Mouse (Mus musculus): ENCODE results near the gene Dars2. TPM values are rescaled to one million over a fixed set of nuclear protein-coding genes. Genes with fewer than 3 reads are reported as not detected.

The Dars2 gene
- polyA plus RNA-seq, 1 experiment from 2014 or later = 30.8 TPM

- Histone ChIP-seq H3K27ac (ENCODE audit: low read length) (peak overlapping the region; percentile 89; the same call in 1 of the 2 replicates), H3K36me3 (ENCODE audit: control insufficient read depth, insufficient read depth, low read length) (peaks cover 31% of the 10 kb centered on the region), H3K4me1 (replicated peaks; ENCODE audit: control insufficient read depth, insufficient read depth, low read length) (peaks cover 15% of the 10 kb centered on the region), H3K9ac (ENCODE audit: low read length) (peak overlapping the region; percentile 96), H3K4me3 (ENCODE audit: low read length) (peak overlapping the region; percentile 90), H3K4me2 (ENCODE audit: low read depth, low read length) (peak overlapping the region; percentile 87), H3K27me3 (ENCODE audit: control insufficient read depth, insufficient read depth, low read depth, low read length) (no peaks in the 10 kb centered on the region), H3K9me3 (ENCODE audit: control insufficient read depth, low read length) (no peaks in the 10 kb centered on the region)
- ATAC-seq (ENCODE audit: low read depth) = no peak
- WGBS = 2% methylated on average over 1 of the region's 1 CpGs
Observed at GRCm38 (mm10) chr1:161037026-161037425, 33.4 kb downstream of the Dars2 start.

- Histone ChIP-seq H3K36me3 (ENCODE audit: control insufficient read depth, insufficient read depth, low read length) (peaks cover 31% of the 10 kb centered on the region), H3K4me2 (ENCODE audit: low read depth, low read length) (peak overlapping the region; percentile 87), H3K27me3 (ENCODE audit: control insufficient read depth, insufficient read depth, low read depth, low read length) (no peaks in the 10 kb centered on the region), H3K4me3 (ENCODE audit: low read length) (peak overlapping the region; percentile 90), H3K27ac (ENCODE audit: low read length) (peak overlapping the region; percentile 89), H3K9me3 (ENCODE audit: control insufficient read depth, low read length) (no peaks in the 10 kb centered on the region), H3K9ac (ENCODE audit: low read length) (peak overlapping the region; percentile 96), H3K4me1 (replicated peaks; ENCODE audit: control insufficient read depth, insufficient read depth, low read length) (peaks cover 15% of the 10 kb centered on the region)
- ATAC-seq (ENCODE audit: low read depth) = no peak
- WGBS = under 1% methylated on average over 5 of the region's 5 CpGs
Observed at GRCm38 (mm10) chr1:161036411-161036841, 34.0 kb downstream of the Dars2 start.

- Histone ChIP-seq H3K4me1 (replicated peaks; ENCODE audit: control insufficient read depth, insufficient read depth, low read length) (peaks cover 15% of the 10 kb centered on the region), H3K9me3 (ENCODE audit: control insufficient read depth, low read length) (no peaks in the 10 kb centered on the region), H3K4me3 (ENCODE audit: low read length) (peak overlapping the region; percentile 90), H3K27ac (ENCODE audit: low read length) (peak overlapping the region; percentile 89), H3K36me3 (ENCODE audit: control insufficient read depth, insufficient read depth, low read length) (peaks cover 35% of the 10 kb centered on the region), H3K9ac (ENCODE audit: low read length) (peak overlapping the region; percentile 96), H3K27me3 (ENCODE audit: control insufficient read depth, insufficient read depth, low read depth, low read length) (no peaks in the 10 kb centered on the region), H3K4me2 (ENCODE audit: low read depth, low read length) (peak overlapping the region; percentile 87)
- ATAC-seq (ENCODE audit: low read depth) = no peak
- under 1% methylated on average over 6 of the region's 6 CpGs for WGBS
Observed at GRCm38 (mm10) chr1:161035786-161036404, 34.6 kb downstream of the Dars2 start.

- Histone ChIP-seq H3K4me2 (ENCODE audit: low read depth, low read length) (peak overlapping the region; percentile 87), H3K9me3 (ENCODE audit: control insufficient read depth, low read length) (no peaks in the 10 kb centered on the region), H3K9ac (ENCODE audit: low read length) (peak overlapping the region; percentile 96), H3K27ac (ENCODE audit: low read length) (peak overlapping the region; percentile 89), H3K36me3 (ENCODE audit: control insufficient read depth, insufficient read depth, low read length) (peaks cover 37% of the 10 kb centered on the region), H3K4me1 (replicated peaks; ENCODE audit: control insufficient read depth, insufficient read depth, low read length) (peaks cover 15% of the 10 kb centered on the region), H3K27me3 (ENCODE audit: control insufficient read depth, insufficient read depth, low read depth, low read length) (no peaks in the 10 kb centered on the region), H3K4me3 (ENCODE audit: low read length) (peak overlapping the region; percentile 90)
- WGBS = under 1% methylated on average over 14 of the region's 14 CpGs
- ATAC-seq (ENCODE audit: low read depth) = peak; percentile 7; the same call in 1 of the 2 replicates
Observed at GRCm38 (mm10) chr1:161035281-161035785, 35.1 kb downstream of the Dars2 start.

GRCm38 (mm10) chr1:161034435-161035280 is 35.8 kb downstream of the Dars2 start, which contains the start of gene Zbtb37:
Gene Zbtb37, minus strand, starts transcription at chr1:161034849.
- WGBS = under 1% methylated on average over 65 of the region's 76 CpGs
- peak within 1 kb of the TSS; percentile 87 for H3K4me2 ChIP-seq (ENCODE audit: low read depth, low read length)
- peak; percentile 94 for ATAC-seq (ENCODE audit: low read depth)
- peaks cover 37% of the 10 kb centered on the region for H3K36me3 ChIP-seq (ENCODE audit: control insufficient read depth, insufficient read depth, low read length)
- H3K4me1 ChIP-seq (replicated peaks; ENCODE audit: control insufficient read depth, insufficient read depth, low read length) = peaks cover 15% of the 10 kb centered on the region
- no peaks in the 10 kb centered on the region for H3K27me3 ChIP-seq (ENCODE audit: control insufficient read depth, insufficient read depth, low read depth, low read length)
- peak within 1 kb of the TSS; percentile 90 for H3K4me3 ChIP-seq (ENCODE audit: low read length)
- H3K9me3 ChIP-seq (ENCODE audit: control insufficient read depth, low read length) = no peaks in the 10 kb centered on the region
- peak within 1 kb of the TSS; percentile 96 for H3K9ac ChIP-seq (ENCODE audit: low read length)
- H3K27ac ChIP-seq (ENCODE audit: low read length) = peak within 1 kb of the TSS; percentile 94

GRCm38 (mm10) chr1:161033856-161034434 is 36.5 kb downstream of the Dars2 start:
- Histone ChIP-seq H3K4me3 (ENCODE audit: low read length) (peak overlapping the region; percentile 90), H3K9ac (ENCODE audit: low read length) (peak overlapping the region; percentile 91), H3K27me3 (ENCODE audit: control insufficient read depth, insufficient read depth, low read depth, low read length) (no peaks in the 10 kb centered on the region), H3K4me2 (ENCODE audit: low read depth, low read length) (peak overlapping the region; percentile 78), H3K27ac (ENCODE audit: low read length) (peak overlapping the region; percentile 94), H3K36me3 (ENCODE audit: control insufficient read depth, insufficient read depth, low read length) (peaks cover 34% of the 10 kb centered on the region), H3K4me1 (replicated peaks; ENCODE audit: control insufficient read depth, insufficient read depth, low read length) (peaks cover 15% of the 10 kb centered on the region), H3K9me3 (ENCODE audit: control insufficient read depth, low read length) (no peaks in the 10 kb centered on the region)
- no peak for ATAC-seq (ENCODE audit: low read depth)
- WGBS = under 1% methylated on average over 21 of the region's 21 CpGs

- H3K9me3 ChIP-seq (ENCODE audit: control insufficient read depth, low read length) = no peaks in the 10 kb centered on the region
- H3K4me2 ChIP-seq (ENCODE audit: low read depth, low read length) = no peak overlapping the region
- H3K27ac ChIP-seq (ENCODE audit: low read length) = no peak overlapping the region
- H3K27me3 ChIP-seq (ENCODE audit: control insufficient read depth, insufficient read depth, low read depth, low read length) = no peaks in the 10 kb centered on the region
- H3K4me3 ChIP-seq (ENCODE audit: low read length) = no peak overlapping the region
- no peak for ATAC-seq (ENCODE audit: low read depth)
- peaks cover 9% of the 10 kb centered on the region; the same call in 1 of the 2 replicates for H3K4me1 ChIP-seq (replicated peaks; ENCODE audit: control insufficient read depth, insufficient read depth, low read length)
- peaks cover 25% of the 10 kb centered on the region for H3K36me3 ChIP-seq (ENCODE audit: control insufficient read depth, insufficient read depth, low read length)
- 86% methylated on average over 7 of the region's 7 CpGs for WGBS
- no peak overlapping the region for H3K9ac ChIP-seq (ENCODE audit: low read length)
Observed at GRCm38 (mm10) chr1:161032345-161032744, 38.1 kb downstream of the Dars2 start.

GRCm38 (mm10) chr1:161031881-161032280 is 38.6 kb downstream of the Dars2 start:
- no peak overlapping the region for H3K4me2 ChIP-seq (ENCODE audit: low read depth, low read length)
- no peak overlapping the region for H3K4me3 ChIP-seq (ENCODE audit: low read length)
- ATAC-seq (ENCODE audit: low read depth) = no peak
- H3K27me3 ChIP-seq (ENCODE audit: control insufficient read depth, insufficient read depth, low read depth, low read length) = no peaks in the 10 kb centered on the region
- no peak overlapping the region for H3K9ac ChIP-seq (ENCODE audit: low read length)
- 90% methylated on average over 9 of the region's 9 CpGs for WGBS
- H3K36me3 ChIP-seq (ENCODE audit: control insufficient read depth, insufficient read depth, low read length) = peaks cover 23% of the 10 kb centered on the region
- H3K4me1 ChIP-seq (replicated peaks; ENCODE audit: control insufficient read depth, insufficient read depth, low read length) = peaks cover 7% of the 10 kb centered on the region; the same call in 1 of the 2 replicates
- no peaks in the 10 kb centered on the region for H3K9me3 ChIP-seq (ENCODE audit: control insufficient read depth, low read length)
- no peak overlapping the region for H3K27ac ChIP-seq (ENCODE audit: low read length)

- H3K36me3 ChIP-seq (ENCODE audit: control insufficient read depth, insufficient read depth, low read length) = peaks cover 17% of the 10 kb centered on the region
- no peak for ATAC-seq (ENCODE audit: low read depth)
- WGBS = 92% methylated on average over 3 of the region's 3 CpGs
Observed at GRCm38 (mm10) chr1:161030058-161030457, 40.4 kb downstream of the Dars2 start.

More at GRCm38 (mm10) chr1:161030058-161030457, 40.4 kb downstream of the Dars2 start:
- peaks cover 8% of the 10 kb centered on the region for H3K4me1 ChIP-seq (replicated peaks; ENCODE audit: control insufficient read depth, insufficient read depth, low read length)
- no peak overlapping the region for H3K4me2 ChIP-seq (ENCODE audit: low read depth, low read length)
- no peak overlapping the region for H3K4me3 ChIP-seq (ENCODE audit: low read length)
- H3K27me3 ChIP-seq (ENCODE audit: control insufficient read depth, insufficient read depth, low read depth, low read length) = no peaks in the 10 kb centered on the region
- no peak overlapping the region for H3K27ac ChIP-seq (ENCODE audit: low read length)
- no peak overlapping the region for H3K9ac ChIP-seq (ENCODE audit: low read length)
- no peaks in the 10 kb centered on the region for H3K9me3 ChIP-seq (ENCODE audit: control insufficient read depth, low read length)
